Mouse (Mus musculus): ENCODE data around the gene Lancl2.

Gene Lancl2

GRCm38 (mm10) chr6:57702376-57702742 lies at the start of gene Lancl2:
Lancl2 (plus strand) TSS chr6:57702540.
- peak; percentile 37 for DNase-seq

GRCm38 (mm10) chr6:57661295-57661694 lies 41.0 kb upstream of the Lancl2 start:
- no peak for DNase-seq

- DNase-seq = no peak
These were observed 18.2 kb upstream of the Lancl2 start for GRCm38 (mm10) chr6:57684156-57684555.

- DNase-seq = peak; percentile 89
These were observed 10.7 kb upstream of the Lancl2 start, which contains the start of gene Pyurf for GRCm38 (mm10) chr6:57691467-57692261. Pyurf (minus strand) TSS chr6:57692078.

GRCm38 (mm10) chr6:57693116-57693515 lies 9.2 kb upstream of the Lancl2 start:
- no peak for DNase-seq

- DNase-seq = no peak
These were observed 654 bp upstream of the Lancl2 start for GRCm38 (mm10) chr6:57701686-57702085.

- DNase-seq = peak; percentile 95
These were observed 581 bp downstream of the Lancl2 start for GRCm38 (mm10) chr6:57702743-57703499.

- DNase-seq = no peak
These were observed 1.4 kb downstream of the Lancl2 start for GRCm38 (mm10) chr6:57703703-57704102.

- DNase-seq = no peak
These were observed 4.4 kb downstream of the Lancl2 start for GRCm38 (mm10) chr6:57706721-57707120.

GRCm38 (mm10) chr6:57711726-57712125 lies 9.4 kb downstream of the Lancl2 start:
- DNase-seq = no peak

- DNase-seq = no peak
These were observed 19.0 kb downstream of the Lancl2 start for GRCm38 (mm10) chr6:57721347-57721746.

GRCm38 (mm10) chr6:57742749-57743148 lies 40.4 kb downstream of the Lancl2 start:
- DNase-seq = no peak

GRCm38 (mm10) chr6:57743333-57743732 lies 41.0 kb downstream of the Lancl2 start:
- DNase-seq = peak; percentile 8

GRCm38 (mm10) chr6:57744123-57744522 lies 41.8 kb downstream of the Lancl2 start:
- DNase-seq = no peak

- no peak for DNase-seq
These were observed 42.8 kb downstream of the Lancl2 start for GRCm38 (mm10) chr6:57744974-57745747.

- no peak for DNase-seq
These were observed 43.4 kb downstream of the Lancl2 start for GRCm38 (mm10) chr6:57745748-57746129.

- DNase-seq = no peak
These were observed 51.8 kb downstream of the Lancl2 start for GRCm38 (mm10) chr6:57753962-57754759.

GRCm38 (mm10) chr6:57763054-57763453 lies 60.7 kb downstream of the Lancl2 start:
- DNase-seq = no peak

- no peak for DNase-seq
These were observed 62.9 kb downstream of the Lancl2 start for GRCm38 (mm10) chr6:57765095-57765878.

- DNase-seq = no peak
These were observed 63.9 kb downstream of the Lancl2 start for GRCm38 (mm10) chr6:57766287-57766686.

GRCm38 (mm10) chr6:57767112-57767868 lies 65.0 kb downstream of the Lancl2 start:
- no peak for DNase-seq

Data from thymus, postnatal 14 days (tissue).